Mouse (Mus musculus): ENCODE results near the gene S1pr2.

DNA sequence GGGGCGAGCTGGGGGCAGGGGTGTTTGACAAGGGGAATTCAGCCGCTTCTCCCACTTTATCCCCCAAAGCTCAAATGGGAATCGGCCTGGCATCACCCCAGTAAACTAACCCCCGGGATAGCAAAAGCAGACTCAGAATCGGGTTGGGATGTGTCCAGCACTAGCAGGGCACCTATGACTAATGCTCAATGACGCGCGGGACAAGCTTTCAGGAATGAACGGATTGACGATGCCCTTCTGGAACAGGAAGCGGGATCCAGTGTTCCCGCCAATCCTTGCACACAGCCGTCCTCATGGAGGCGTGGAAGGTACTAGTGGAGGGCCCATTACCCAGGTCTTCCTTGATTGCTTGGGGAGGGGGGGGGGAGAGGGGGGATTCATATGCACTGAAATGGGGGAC lies 25.1 kb downstream of the S1pr2 start:
- TF ChIP-seq CTCF (IDR thresholded peaks at IDR 0.05; ENCODE audit: insufficient read depth, low read length) (no peak), POLR2A (IDR thresholded peaks at IDR 0.05; ENCODE audit: borderline replicate concordance, extremely low read depth, low read depth, low read length) (no peak)
